Mouse (Mus musculus): ENCODE data around the gene Gm20075. TPM values are rescaled to one million over a fixed set of nuclear protein-coding genes. Genes with fewer than 3 reads are reported as not detected.
A peak's percentile ranks its signal among the peaks of the same experiment; 100 is the strongest.
"Not testable (repeated sequence)": the region's sequence is repeated elsewhere in the genome, so short reads cannot be mapped to it uniquely, and the experiment has no call there.

Gm20075 gene
- polyA plus RNA-seq (2015; fragmentation: Nextera tagmentation; extraction: Ambion mirVana): 30.7 and 35.5 TPM in 2 replicates

DNA sequence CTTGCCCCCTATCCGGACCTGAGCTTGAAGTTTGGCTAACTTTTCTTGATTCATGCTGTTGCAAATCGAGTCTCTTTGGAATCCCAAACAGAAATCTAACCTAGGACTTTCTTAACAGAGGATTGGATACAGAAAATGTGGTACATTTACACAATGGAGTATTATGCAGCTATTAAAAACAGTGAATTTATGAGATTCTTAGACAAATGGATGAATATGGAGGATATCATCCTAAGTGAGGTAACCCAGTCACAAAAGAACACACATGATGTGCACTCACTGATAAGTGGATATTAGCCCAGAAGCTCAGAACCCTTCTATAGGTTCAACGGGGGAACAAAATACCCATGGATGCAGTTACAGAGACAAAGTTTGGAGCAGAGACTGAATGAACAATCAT, at the start of gene Gm20075:
Gm20075 (minus strand) TSS at position 101 of the 400 bp plus-strand sequence.
- not testable (repeated sequence) for H3K36me3 ChIP-seq; ATAC-seq (ENCODE audit: low read depth); H3K4me2 ChIP-seq; H3K9me3 ChIP-seq; H3K9ac ChIP-seq; H3K4me3 ChIP-seq; H3K27ac ChIP-seq (replicated peaks); H3K27me3 ChIP-seq; H3K4me1 ChIP-seq (replicated peaks)
- 86% methylated on average over 3 of the region's 3 CpGs for WGBS

DNA sequence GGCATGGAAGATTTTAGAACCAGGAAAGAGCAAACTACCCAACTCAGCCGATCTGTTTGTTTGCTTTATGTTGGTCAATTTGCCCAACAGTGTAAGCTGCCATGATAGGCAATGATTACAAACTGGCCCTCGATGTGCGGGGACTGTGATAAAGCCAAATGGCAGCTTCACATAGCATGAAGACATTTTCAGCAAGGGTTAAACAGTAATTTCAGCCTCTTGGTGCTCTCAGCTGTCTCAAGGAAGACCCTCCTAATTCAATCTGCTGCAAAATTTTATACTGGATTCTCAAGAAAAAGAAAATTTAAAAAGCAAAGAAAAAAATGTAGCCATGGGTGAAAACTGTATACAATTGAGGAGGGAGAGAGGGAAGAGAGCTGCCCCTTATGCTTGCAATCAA, 47.9 kb upstream of the Gm20075 start:
- no peaks in the 10 kb centered on the region for H3K9me3 ChIP-seq
- peaks cover 44% of the 10 kb centered on the region for H3K27me3 ChIP-seq
- peak overlapping the region; percentile 91 for H3K27ac ChIP-seq (replicated peaks)
- peak overlapping the region; percentile 55 for H3K4me3 ChIP-seq
- no peaks in the 10 kb centered on the region for H3K36me3 ChIP-seq
- WGBS: 71% methylated on average over 3 of the region's 3 CpGs
- no peak for ATAC-seq (ENCODE audit: low read depth)
- peak overlapping the region; percentile 75; the same call in 1 of the 2 replicates for H3K9ac ChIP-seq
- peaks cover 41% of the 10 kb centered on the region for H3K4me1 ChIP-seq (replicated peaks)
- H3K4me2 ChIP-seq: peak overlapping the region; percentile 75

DNA sequence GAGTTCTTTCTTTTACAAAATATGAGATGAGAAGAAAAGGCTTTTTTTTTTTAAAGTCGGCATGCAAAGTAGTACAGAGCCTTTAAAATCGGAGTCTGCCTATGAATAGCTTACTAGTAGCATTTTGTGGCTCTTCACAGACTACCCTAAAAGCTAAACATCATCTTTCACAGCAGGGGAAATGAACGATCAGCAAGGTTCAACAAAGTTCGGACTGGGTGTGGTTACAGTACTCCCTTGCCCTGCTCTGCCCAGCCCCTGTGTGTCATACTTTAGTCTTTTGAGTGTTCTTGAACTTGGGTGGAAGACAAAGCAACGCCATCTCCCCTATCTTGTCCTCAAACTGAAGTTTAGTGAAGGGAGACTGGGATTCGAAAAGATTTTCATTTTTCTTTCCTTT, 45.5 kb upstream of the Gm20075 start:
- H3K9me3 ChIP-seq: no peaks in the 10 kb centered on the region
- no peak for ATAC-seq (ENCODE audit: low read depth)
- no peaks in the 10 kb centered on the region for H3K36me3 ChIP-seq
- peaks cover 25% of the 10 kb centered on the region for H3K4me1 ChIP-seq (replicated peaks)
- no peak overlapping the region for H3K27ac ChIP-seq (replicated peaks)
- H3K4me2 ChIP-seq: no peak overlapping the region
- 82% methylated on average over 6 of the region's 6 CpGs for WGBS
- no peak overlapping the region for H3K4me3 ChIP-seq
- H3K27me3 ChIP-seq: peaks cover 31% of the 10 kb centered on the region
- H3K9ac ChIP-seq: no peak overlapping the region

DNA sequence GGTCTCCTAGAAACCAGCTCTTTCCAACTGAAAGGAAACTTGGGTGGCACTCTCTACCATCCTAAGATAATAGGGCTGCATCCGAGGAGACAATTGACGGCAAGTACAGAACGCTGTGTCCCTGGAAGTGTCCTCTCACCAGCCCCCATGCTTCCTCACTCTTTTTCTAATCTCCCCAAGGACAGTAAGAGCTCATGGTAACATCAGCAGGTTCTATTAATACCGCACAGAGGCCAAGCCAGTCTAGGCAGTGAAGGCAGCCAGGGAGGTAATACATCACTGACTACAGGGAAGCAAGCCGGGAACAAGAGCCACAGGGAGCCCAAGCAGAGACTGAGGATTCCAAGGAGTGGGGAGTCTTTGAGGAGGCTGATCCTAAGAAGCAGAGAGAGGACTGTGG, 43.8 kb upstream of the Gm20075 start:
- Histone ChIP-seq H3K27ac (replicated peaks) (no peak overlapping the region), H3K9ac (no peak overlapping the region), H3K4me1 (replicated peaks) (peaks cover 8% of the 10 kb centered on the region; the same call in 1 of the 2 replicates), H3K36me3 (no peaks in the 10 kb centered on the region), H3K27me3 (peaks cover 15% of the 10 kb centered on the region), H3K9me3 (no peaks in the 10 kb centered on the region), H3K4me3 (no peak overlapping the region), H3K4me2 (no peak overlapping the region)
- ATAC-seq (ENCODE audit: low read depth): no peak
- 59% methylated on average over 5 of the region's 5 CpGs for WGBS

DNA sequence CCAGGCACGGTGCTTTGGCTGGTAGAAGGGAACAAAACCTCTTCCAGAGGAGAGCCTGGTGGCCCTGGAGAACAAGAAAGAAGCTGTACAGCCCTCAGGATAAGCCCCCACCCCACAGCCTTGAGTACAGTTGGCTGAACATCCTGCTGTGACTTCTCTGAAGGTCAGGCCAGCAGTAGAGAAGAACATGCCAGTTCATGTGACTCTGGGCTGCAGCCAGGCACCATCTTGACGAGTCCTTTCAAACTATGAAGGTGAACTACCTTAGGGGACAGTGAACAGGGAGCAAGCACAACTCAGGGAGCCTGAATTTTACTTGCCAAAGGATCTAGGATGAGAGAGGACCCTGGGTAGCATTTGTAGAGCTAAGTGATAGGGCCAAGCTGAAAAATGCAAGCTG, 31.5 kb upstream of the Gm20075 start:
- ATAC-seq (ENCODE audit: low read depth): no peak
- Histone ChIP-seq H3K9me3 (no peaks in the 10 kb centered on the region), H3K4me2 (no peak overlapping the region), H3K36me3 (no peaks in the 10 kb centered on the region), H3K27me3 (no peaks in the 10 kb centered on the region), H3K27ac (replicated peaks) (no peak overlapping the region), H3K9ac (no peak overlapping the region), H3K4me1 (replicated peaks) (peaks cover 16% of the 10 kb centered on the region), H3K4me3 (no peak overlapping the region)
- 82% methylated on average over 2 of the region's 2 CpGs for WGBS

DNA sequence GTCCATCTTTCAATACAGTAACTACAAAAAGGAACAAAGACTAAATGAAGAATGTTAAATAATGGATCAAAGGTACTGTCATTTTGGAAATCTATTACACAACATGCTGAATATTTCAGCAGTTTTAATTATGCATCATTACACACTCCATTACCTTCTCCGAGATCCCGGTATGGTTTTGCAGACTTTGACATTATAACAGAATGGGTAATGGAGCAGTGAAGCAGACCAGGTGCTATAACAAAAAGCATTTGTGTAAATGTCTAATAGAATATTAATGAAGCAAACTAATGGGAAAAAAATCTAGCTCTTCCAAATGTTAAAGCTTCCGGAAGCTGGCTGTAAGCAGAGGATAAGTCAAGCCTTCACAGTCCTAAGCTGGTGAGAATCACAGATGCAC, 29.6 kb upstream of the Gm20075 start:
- Histone ChIP-seq H3K4me3 (no peak overlapping the region), H3K9ac (no peak overlapping the region), H3K4me1 (replicated peaks) (peaks cover 13% of the 10 kb centered on the region), H3K27me3 (no peaks in the 10 kb centered on the region), H3K36me3 (no peaks in the 10 kb centered on the region), H3K9me3 (no peaks in the 10 kb centered on the region), H3K4me2 (no peak overlapping the region), H3K27ac (replicated peaks) (peak overlapping the region; percentile 74)
- ATAC-seq (ENCODE audit: low read depth): peak; percentile 67
- 31% methylated on average over 3 of the region's 3 CpGs for WGBS

DNA sequence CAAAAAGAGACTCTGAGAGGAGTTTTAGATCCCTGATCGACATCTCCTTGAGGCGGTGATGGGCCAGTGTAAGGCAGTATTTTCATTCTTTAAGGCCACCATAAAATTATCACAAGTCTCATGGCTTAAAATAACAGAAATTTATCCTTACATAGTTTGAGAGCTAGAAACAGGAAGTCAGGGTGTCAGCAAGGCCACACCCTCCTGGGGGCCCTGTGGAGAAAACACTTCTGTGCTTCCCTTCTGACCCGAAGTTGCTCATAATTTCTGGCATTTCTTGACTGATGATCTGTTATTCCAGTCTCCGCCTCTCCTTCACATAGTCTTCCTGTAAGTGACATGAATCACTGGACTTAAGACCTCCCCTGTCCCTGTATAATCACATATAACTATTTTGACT, 25.2 kb upstream of the Gm20075 start:
- Histone ChIP-seq H3K4me3 (no peak overlapping the region), H3K4me1 (replicated peaks) (peaks cover 7% of the 10 kb centered on the region), H3K4me2 (no peak overlapping the region), H3K36me3 (no peaks in the 10 kb centered on the region), H3K9ac (no peak overlapping the region), H3K27me3 (no peaks in the 10 kb centered on the region), H3K9me3 (no peaks in the 10 kb centered on the region), H3K27ac (replicated peaks) (no peak overlapping the region)
- WGBS: 81% methylated on average over 4 of the region's 4 CpGs
- no peak for ATAC-seq (ENCODE audit: low read depth)

DNA sequence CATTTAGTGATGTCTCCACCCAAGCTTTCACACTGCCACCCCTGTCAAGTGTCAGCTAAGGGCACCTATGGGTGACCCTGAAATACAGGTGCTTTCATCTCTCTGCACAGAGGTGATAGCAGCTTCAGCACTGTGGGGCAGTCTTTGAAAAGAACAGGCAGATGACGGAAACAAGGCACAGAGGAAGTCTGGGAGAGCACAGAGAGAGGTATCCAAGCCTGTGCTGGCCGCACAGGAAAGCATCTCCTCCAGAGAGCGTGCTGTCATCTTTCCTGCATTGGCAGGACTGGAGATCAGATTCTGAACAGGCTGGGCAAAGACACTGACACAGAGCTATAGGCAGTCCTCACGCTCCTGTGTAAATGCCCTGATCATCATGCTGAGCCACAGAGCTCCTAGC, 9.8 kb upstream of the Gm20075 start:
- Histone ChIP-seq H3K9me3 (no peaks in the 10 kb centered on the region), H3K27ac (replicated peaks) (no peak overlapping the region), H3K9ac (no peak overlapping the region), H3K4me2 (no peak overlapping the region), H3K27me3 (no peaks in the 10 kb centered on the region), H3K4me1 (replicated peaks) (no peaks in the 10 kb centered on the region), H3K4me3 (no peak overlapping the region), H3K36me3 (peaks cover 14% of the 10 kb centered on the region)
- no peak; the same call in 1 of the 2 replicates for ATAC-seq (ENCODE audit: low read depth)
- WGBS: 75% methylated on average over 4 of the region's 4 CpGs

DNA sequence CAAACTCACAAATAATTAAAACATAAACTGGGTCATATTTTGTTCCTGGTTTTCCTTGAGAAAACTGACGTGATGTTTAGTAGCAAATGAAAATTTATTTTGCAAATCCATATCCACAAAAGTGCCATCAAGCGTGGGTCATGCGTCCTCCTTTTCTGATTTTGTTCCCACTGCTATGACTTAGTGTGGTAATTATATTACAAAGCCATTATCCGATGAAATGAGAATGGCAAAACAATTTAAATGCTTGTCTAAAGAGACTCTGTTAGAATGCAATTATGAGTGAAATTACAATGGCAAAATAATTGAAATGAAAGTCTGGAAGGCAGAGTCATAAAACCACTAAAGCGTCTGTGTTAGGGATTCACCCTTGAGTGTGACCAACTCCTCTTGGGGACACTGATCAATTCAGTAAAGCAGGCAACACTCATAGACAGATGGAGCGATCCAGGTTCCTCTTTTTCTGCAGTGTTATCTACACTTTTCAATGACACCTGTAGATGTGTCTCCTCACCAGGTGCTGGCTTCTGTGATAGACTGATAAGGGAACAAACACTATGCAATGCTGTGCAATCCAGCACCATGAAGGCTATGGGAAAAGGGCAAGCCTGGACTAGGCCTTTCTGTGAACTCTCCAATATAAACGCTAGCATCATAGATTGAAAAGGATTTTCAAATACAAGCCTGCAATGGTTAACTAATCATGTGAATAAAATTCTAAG, 4.6 kb upstream of the Gm20075 start:
- 67% methylated on average over 7 of the region's 7 CpGs for WGBS
- peak; percentile 56 for ATAC-seq (ENCODE audit: low read depth)
- no peaks in the 10 kb centered on the region for H3K9me3 ChIP-seq

DNA sequence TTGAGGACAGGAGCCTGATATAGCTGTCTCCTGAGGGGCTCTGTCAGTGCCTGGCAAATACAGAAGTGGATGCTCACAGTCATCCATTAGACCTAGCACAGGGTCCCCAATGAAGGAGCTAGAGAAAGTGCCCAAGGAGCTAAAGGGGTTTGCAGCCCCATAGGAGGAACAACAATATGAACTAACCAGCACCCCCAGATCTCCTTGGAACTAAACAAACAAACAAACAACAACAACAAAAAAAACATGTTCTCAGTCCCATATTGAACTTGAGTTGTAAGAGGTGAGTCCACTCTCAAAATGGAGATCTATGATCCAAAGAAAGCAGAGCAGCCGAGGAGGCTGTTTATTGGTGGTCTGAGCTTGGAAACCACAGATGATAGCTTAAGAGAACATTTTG, 578 bp upstream of the Gm20075 start, which contains the start of gene Gm17190:
Gm17190 (plus strand) TSS at position 301 of the 400 bp plus-strand sequence.
- not testable (repeated sequence) for ATAC-seq (ENCODE audit: low read depth); H3K4me2 ChIP-seq; H3K4me1 ChIP-seq (replicated peaks); H3K27ac ChIP-seq (replicated peaks); H3K9ac ChIP-seq; H3K4me3 ChIP-seq; H3K36me3 ChIP-seq; H3K9me3 ChIP-seq; H3K27me3 ChIP-seq
- 96% methylated on average over 1 of the region's 1 CpGs for WGBS

More for the DNA sequence above, 4.6 kb upstream of the Gm20075 start:
- no peak overlapping the region for H3K4me2 ChIP-seq
- H3K4me3 ChIP-seq: no peak overlapping the region
- 0 out of 2 replicates have a peak overlapping the region, but pooled peaks have one; percentile 9 for H3K27ac ChIP-seq (replicated peaks)
- no peaks in the 10 kb centered on the region for H3K27me3 ChIP-seq
- peaks cover 14% of the 10 kb centered on the region for H3K36me3 ChIP-seq
- H3K4me1 ChIP-seq (replicated peaks): peaks cover 6% of the 10 kb centered on the region; the same call in 1 of the 2 replicates
- no peak overlapping the region for H3K9ac ChIP-seq

DNA sequence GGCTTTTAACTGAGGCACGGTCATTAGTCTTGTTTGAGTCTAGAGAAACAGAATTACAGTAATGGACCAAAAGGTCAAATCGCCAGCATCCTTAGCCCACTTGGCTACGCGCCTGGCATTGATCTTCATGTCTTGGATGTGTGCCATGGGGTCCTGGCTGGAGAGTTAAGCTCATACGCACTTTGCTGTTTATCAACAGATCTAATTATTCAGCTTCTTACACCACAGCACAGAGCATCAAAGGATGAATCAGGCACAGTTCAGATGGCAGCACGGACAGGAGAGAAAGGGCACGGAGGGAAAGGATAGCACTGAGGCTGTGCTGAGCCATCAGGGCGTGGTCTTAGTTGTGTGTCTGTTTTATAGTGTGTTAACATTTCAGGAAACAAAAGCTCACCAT, 7.6 kb downstream of the Gm20075 start:
- no peak overlapping the region for H3K9ac ChIP-seq
- H3K27me3 ChIP-seq: no peaks in the 10 kb centered on the region
- no peaks in the 10 kb centered on the region for H3K9me3 ChIP-seq
- H3K4me3 ChIP-seq: no peak overlapping the region
- no peak overlapping the region for H3K27ac ChIP-seq (replicated peaks)
- no peak overlapping the region; the same call in 1 of the 2 replicates for H3K4me2 ChIP-seq
- H3K4me1 ChIP-seq (replicated peaks): peaks cover 11% of the 10 kb centered on the region
- WGBS: 40% methylated on average over 8 of the region's 8 CpGs
- ATAC-seq (ENCODE audit: low read depth): no peak
- H3K36me3 ChIP-seq: no peaks in the 10 kb centered on the region

DNA sequence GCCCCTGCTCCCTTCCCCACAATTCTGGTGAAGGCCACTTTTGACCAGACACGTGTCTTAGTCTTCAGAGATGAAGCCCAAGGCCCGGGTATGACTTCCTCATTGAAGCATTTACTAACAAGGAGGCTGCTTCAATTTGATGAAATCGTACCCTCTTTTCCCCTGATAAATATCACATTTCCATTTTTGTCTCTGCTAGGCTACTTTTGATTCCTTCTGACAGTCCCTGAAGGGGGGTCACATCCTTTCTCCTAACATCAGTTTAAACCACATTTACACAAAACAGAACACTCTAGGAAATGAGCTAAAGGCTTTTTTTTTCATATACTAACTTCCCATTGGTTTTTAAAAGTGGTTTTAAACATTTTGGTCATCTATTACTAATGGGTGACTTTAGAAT, 28.4 kb downstream of the Gm20075 start:
- H3K9ac ChIP-seq: no peak overlapping the region
- no peaks in the 10 kb centered on the region for H3K36me3 ChIP-seq
- WGBS: 91% methylated on average over 3 of the region's 3 CpGs
- no peak overlapping the region for H3K4me2 ChIP-seq
- no peak overlapping the region for H3K4me3 ChIP-seq
- no peak overlapping the region for H3K27ac ChIP-seq (replicated peaks)
- H3K9me3 ChIP-seq: no peaks in the 10 kb centered on the region
- no peaks in the 10 kb centered on the region for H3K4me1 ChIP-seq (replicated peaks)
- no peaks in the 10 kb centered on the region for H3K27me3 ChIP-seq
- ATAC-seq (ENCODE audit: low read depth): no peak

DNA sequence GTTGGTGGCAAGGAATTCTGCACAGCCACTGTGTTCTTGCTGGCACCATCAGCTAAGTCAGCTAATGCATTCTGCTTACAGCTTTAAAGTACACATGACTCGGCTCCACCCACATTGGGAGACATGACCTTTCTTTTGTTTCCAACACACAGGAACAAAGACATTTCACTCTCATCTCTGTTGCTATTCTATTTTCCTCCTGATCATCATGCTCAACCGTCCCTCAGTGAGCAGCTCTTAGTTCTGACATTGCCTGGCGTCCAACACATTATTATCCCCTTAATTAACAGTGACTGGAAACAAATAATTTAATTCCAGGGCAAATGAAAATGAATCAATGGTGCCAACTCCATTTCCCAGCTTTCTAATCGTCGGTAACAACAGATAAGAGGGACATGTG, 35.8 kb downstream of the Gm20075 start:
- H3K9ac ChIP-seq: no peak overlapping the region
- ATAC-seq (ENCODE audit: low read depth): no peak
- peak overlapping the region; percentile 42 for H3K27ac ChIP-seq (replicated peaks)
- H3K36me3 ChIP-seq: no peaks in the 10 kb centered on the region
- H3K4me1 ChIP-seq (replicated peaks): 0 out of 2 replicates have a peak, but pooled peaks cover 7% of the 10 kb centered on the region
- H3K27me3 ChIP-seq: no peaks in the 10 kb centered on the region
- no peak overlapping the region for H3K4me3 ChIP-seq
- 41% methylated on average over 5 of the region's 5 CpGs for WGBS
- H3K4me2 ChIP-seq: no peak overlapping the region
- no peaks in the 10 kb centered on the region for H3K9me3 ChIP-seq

All from neural tube, embryonic 13.5 days (tissue).